Mouse (Mus musculus): Measurements from ENCODE around the gene Trpm1. TPM values are rescaled to one million over a fixed set of nuclear protein-coding genes. Genes with fewer than 3 reads are reported as not detected.

Gene Trpm1
- polyA plus RNA-seq, 1 experiment from 2014 or later: 0.21 TPM

DNA sequence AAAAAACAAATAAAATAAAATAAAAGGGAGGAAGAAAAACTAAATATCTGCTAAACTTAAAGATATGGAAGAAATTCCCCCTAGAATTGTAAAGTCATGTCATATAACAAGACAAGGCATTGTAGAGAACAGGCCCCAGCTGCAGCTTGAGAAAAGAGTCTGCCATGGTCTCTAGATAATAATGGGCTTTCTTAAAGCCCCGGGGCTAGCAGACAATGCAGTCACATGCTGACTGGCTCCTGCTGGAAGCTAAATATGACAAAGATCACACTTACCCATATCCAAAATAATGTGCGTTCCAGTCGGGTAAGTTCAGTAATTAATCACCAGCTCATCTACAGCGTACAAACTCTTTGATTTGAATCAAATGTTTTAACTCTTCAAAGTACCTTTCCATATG is 93.1 kb downstream of the Trpm1 start:
- H3K27ac ChIP-seq: no peak overlapping the region
- 81% methylated on average over 4 of the region's 4 CpGs for WGBS
- 0 out of 2 replicates have a peak, but pooled peaks cover 4% of the 10 kb centered on the region for H3K4me1 ChIP-seq
- no peaks in the 10 kb centered on the region for H3K36me3 ChIP-seq
- no peak overlapping the region for H3K4me3 ChIP-seq
- DNase-seq (ENCODE audit: low spot score): no peak
- H3K27me3 ChIP-seq (ENCODE audit: insufficient read depth, poor library complexity, severe bottlenecking): no peaks in the 10 kb centered on the region
- H3K9me3 ChIP-seq: no peaks in the 10 kb centered on the region

DNA sequence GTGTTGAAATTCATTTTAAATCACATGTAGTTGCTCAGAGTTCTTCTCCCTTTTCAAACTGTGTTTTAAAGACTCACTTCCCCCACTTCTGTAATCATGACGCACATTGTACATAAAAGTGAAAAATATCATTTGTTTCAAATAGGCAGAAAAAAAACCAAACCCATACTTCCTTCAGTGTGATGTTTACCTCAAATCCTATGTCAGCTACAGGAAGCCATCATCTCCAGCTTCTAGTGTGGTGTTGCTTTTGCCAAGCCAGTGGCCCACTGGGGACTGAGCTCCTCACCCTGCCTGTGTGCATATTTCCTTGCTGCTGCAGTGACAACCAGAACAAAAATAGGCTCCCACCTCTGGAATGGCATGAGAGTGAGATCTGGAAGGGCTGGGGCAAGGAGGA is 94.7 kb downstream of the Trpm1 start:
- no peak overlapping the region for H3K4me3 ChIP-seq
- H3K9me3 ChIP-seq: no peaks in the 10 kb centered on the region
- H3K36me3 ChIP-seq: no peaks in the 10 kb centered on the region
- H3K27ac ChIP-seq: no peak overlapping the region
- H3K4me1 ChIP-seq: 0 out of 2 replicates have a peak, but pooled peaks cover 4% of the 10 kb centered on the region
- 88% methylated on average over 1 of the region's 1 CpGs for WGBS
- no peaks in the 10 kb centered on the region for H3K27me3 ChIP-seq (ENCODE audit: insufficient read depth, poor library complexity, severe bottlenecking)
- no peak for DNase-seq (ENCODE audit: low spot score)

DNA sequence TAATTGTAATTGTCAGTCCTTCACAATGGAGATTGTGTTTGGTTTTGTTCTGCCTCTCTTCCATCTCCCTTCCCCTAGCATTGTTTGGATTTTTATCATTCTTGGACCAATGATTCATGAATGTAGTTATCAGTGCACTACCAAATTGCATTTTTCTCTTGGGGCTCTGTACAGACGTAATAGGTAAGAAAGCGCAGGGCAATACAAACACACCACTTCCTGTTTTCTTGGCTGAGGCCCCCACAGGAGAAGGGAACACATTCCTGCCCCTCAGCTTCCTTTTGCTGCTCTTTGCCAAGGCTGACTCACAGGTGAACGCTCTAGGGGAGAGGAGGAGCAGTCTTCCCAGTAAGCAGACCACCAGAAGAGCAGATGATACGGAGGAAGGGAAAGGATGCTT is 96.1 kb downstream of the Trpm1 start:
- Histone ChIP-seq H3K36me3 (no peaks in the 10 kb centered on the region), H3K4me3 (no peak overlapping the region), H3K9me3 (no peaks in the 10 kb centered on the region), H3K27me3 (ENCODE audit: insufficient read depth, poor library complexity, severe bottlenecking) (no peaks in the 10 kb centered on the region), H3K4me1 (0 out of 2 replicates have a peak, but pooled peaks cover 4% of the 10 kb centered on the region), H3K27ac (no peak overlapping the region)
- no peak for DNase-seq (ENCODE audit: low spot score)
- 36% methylated on average over 4 of the region's 4 CpGs for WGBS

DNA sequence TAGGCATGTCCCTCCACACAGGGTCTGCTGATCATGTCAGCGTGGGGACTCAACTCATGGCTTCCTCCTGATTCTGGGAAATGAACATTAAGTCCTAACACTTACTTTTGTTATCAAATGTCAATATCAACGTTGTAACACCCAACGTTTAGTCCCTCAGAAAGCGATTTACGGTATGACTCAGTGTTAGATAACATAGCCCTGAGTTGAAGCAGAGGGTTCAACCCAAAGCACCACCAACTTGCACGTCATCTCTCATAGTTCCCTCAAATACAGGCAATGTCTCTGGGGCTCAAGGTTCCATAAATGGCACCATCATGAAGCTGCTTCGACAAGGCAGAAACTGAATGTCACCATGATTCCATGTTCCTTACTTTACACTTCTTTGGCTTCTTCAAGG is 96.8 kb downstream of the Trpm1 start:
- no peaks in the 10 kb centered on the region for H3K9me3 ChIP-seq
- H3K4me1 ChIP-seq: 0 out of 2 replicates have a peak, but pooled peaks cover 4% of the 10 kb centered on the region
- WGBS: 84% methylated on average over 7 of the region's 7 CpGs
- no peaks in the 10 kb centered on the region for H3K27me3 ChIP-seq (ENCODE audit: insufficient read depth, poor library complexity, severe bottlenecking)
- DNase-seq (ENCODE audit: low spot score): no peak
- no peak overlapping the region for H3K4me3 ChIP-seq
- no peak overlapping the region for H3K27ac ChIP-seq
- no peaks in the 10 kb centered on the region for H3K36me3 ChIP-seq

DNA sequence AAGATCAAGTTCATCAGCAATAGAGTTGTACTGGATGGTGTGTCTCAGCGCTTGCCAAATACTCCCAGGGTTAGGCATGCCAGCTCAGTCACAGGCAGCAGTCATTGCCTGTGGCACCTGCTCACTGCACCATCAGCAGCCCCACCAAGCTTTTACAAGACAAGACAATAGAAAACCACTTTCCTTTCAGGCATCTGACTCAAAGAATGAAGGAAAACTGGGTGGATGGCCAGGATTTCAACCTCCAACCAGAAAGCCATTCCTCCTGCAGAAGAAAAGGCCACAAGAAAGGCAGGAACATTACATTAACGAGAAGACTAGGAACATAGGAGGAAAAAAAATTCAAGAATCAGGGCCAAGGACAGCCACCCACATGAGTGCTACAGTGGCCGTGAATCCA is 100.1 kb downstream of the Trpm1 start:
- Histone ChIP-seq H3K36me3 (no peaks in the 10 kb centered on the region), H3K27ac (no peak overlapping the region), H3K4me1 (0 out of 2 replicates have a peak, but pooled peaks cover 4% of the 10 kb centered on the region), H3K9me3 (no peaks in the 10 kb centered on the region), H3K27me3 (ENCODE audit: insufficient read depth, poor library complexity, severe bottlenecking) (no peaks in the 10 kb centered on the region), H3K4me3 (no peak overlapping the region)
- 87% methylated on average over 3 of the region's 3 CpGs for WGBS
- DNase-seq (ENCODE audit: low spot score): no peak

DNA sequence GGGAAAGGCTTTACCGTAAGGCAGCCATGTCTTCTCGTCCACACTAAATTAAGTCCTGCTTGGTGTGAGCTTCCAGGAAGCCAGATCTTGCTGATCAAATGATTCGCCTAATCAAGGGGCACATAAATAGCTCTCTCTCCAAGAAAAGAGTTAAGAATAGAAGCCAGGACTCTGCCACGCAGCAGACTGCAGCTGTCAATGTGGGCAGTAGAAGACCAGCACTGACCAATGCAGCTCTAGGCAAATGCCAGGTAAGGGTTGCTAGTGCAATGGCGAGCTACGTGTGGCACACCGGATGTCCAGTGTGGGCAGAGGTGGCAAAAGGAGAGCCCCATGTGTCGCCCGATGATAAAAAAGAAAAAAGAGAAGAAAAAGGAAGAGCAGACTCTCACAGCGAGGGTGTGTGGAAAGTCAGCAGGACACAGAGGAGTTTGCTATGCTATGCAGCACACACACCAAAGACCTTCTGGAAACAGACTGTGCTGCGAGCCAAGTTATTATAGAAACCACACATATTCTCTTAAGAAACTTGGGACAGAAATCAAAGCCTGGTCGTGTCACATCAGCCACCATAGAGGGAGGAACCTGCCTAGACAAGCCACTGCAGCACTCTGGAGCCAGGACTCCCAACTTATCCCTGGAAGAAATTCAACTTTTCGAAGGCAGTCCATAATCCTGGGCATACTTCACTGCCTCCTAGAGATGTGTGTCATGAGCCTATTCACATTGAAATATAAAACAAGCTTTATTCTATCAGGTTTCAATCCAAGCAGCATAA is 112.1 kb downstream of the Trpm1 start:
- peaks cover 6% of the 10 kb centered on the region; the same call in 1 of the 2 replicates for H3K9me3 ChIP-seq
- peaks cover 5% of the 10 kb centered on the region; the same call in 1 of the 2 replicates for H3K4me1 ChIP-seq
- no peak overlapping the region for H3K4me3 ChIP-seq
- no peak overlapping the region for H3K27ac ChIP-seq
- DNase-seq (ENCODE audit: low spot score): no peak
- H3K36me3 ChIP-seq: no peaks in the 10 kb centered on the region
- H3K27me3 ChIP-seq (ENCODE audit: insufficient read depth, poor library complexity, severe bottlenecking): peaks cover 26% of the 10 kb centered on the region
- 73% methylated on average over 13 of the region's 13 CpGs for WGBS

DNA sequence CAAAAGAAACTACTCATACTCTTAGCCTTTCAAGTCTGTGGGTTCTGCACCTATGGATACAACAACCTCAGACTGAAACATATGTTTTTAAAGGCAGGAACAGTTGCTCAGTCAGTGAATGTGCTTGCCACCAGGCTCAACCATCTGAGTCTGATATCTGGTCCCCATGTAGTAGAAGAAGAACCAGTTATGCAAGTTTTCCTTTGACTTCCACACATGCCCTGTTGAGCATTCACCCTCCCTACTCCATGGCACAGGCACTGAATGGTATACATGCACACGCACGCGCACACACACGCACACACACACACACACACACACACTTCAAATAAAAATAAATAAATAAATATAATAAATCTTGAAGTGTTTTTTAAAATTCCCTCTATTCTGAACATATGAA is 113.0 kb downstream of the Trpm1 start:
- 94% methylated on average over 4 of the region's 4 CpGs for WGBS

DNA sequence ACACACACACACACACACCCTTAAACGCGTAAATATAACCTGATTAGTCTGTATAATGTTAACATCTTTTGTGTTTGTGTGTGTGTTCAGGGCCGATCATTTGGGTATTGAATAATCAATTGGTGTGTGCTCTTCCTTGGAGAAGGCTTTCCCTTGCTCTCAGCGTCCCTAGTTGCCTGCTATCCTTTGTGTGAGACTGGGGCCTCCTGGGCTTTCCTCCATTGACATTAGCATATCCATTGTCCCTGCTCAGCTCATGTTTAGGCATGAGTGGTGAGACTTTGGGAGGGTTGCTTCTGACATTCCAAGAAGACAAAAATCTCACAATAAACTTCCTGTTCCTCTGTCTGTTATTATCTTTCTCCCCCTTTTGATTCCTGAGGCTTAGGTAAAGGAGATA is 118.3 kb downstream of the Trpm1 start:
- 59% methylated on average over 4 of the region's 4 CpGs for WGBS
- Histone ChIP-seq H3K36me3 (no peaks in the 10 kb centered on the region), H3K4me3 (no peak overlapping the region), H3K27ac (no peak overlapping the region), H3K4me1 (peaks cover 5% of the 10 kb centered on the region; the same call in 1 of the 2 replicates), H3K27me3 (ENCODE audit: insufficient read depth, poor library complexity, severe bottlenecking) (peaks cover 26% of the 10 kb centered on the region), H3K9me3 (no peaks in the 10 kb centered on the region)
- no peak for DNase-seq (ENCODE audit: low spot score)

More for the DNA sequence above, 113.0 kb downstream of the Trpm1 start:
- Histone ChIP-seq H3K4me3 (no peak overlapping the region), H3K4me1 (peaks cover 5% of the 10 kb centered on the region; the same call in 1 of the 2 replicates), H3K27me3 (ENCODE audit: insufficient read depth, poor library complexity, severe bottlenecking) (peaks cover 26% of the 10 kb centered on the region), H3K36me3 (no peaks in the 10 kb centered on the region), H3K9me3 (peaks cover 6% of the 10 kb centered on the region; the same call in 1 of the 2 replicates), H3K27ac (no peak overlapping the region)
- no peak for DNase-seq (ENCODE audit: low spot score)

DNA sequence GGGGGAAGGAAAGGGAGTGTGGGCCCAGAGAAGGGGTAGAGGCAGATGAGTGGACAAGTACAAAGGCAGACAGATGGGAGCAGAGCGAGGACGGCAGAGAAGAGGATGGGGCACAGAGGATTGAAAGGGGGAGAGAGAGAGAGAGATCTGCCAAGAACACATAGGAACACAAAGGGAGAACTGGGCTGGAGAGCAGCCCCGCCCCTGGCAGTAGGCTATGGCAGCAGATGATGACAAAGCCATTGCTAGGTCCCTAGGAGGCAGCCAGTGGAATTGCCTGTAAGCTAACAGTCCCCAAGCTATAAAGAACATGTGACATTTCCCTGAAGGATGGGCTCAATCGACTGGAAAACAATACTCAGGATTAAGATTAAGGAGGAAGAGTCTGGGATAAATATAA is 121.9 kb downstream of the Trpm1 start:
- 78% methylated on average over 4 of the region's 4 CpGs for WGBS
- no peaks in the 10 kb centered on the region for H3K36me3 ChIP-seq
- no peak overlapping the region for H3K4me3 ChIP-seq
- no peaks in the 10 kb centered on the region for H3K4me1 ChIP-seq
- H3K27ac ChIP-seq: no peak overlapping the region
- H3K9me3 ChIP-seq: no peaks in the 10 kb centered on the region
- no peak for DNase-seq (ENCODE audit: low spot score)
- H3K27me3 ChIP-seq (ENCODE audit: insufficient read depth, poor library complexity, severe bottlenecking): no peaks in the 10 kb centered on the region

DNA sequence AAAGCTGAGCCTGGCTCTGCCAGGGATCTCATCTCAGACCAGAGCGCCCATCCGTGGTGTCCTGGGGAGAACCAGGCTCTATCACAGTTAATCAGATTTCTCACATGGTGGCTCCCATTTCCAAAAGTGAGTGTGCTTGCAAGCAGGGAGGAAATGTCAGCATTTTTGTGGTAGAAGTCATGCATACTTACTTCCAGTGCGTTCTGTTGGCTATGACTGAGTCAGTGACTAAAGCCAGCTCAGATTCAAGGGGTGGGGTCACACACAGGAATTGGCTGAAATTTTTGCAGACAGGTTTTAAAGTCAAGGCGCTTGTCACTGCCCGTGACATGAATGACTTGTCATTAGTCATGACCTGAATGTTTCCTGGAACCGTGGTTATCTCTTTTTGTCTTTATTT is 123.3 kb downstream of the Trpm1 start:
- Histone ChIP-seq H3K4me1 (no peaks in the 10 kb centered on the region), H3K9me3 (no peaks in the 10 kb centered on the region), H3K4me3 (no peak overlapping the region), H3K36me3 (no peaks in the 10 kb centered on the region), H3K27ac (no peak overlapping the region), H3K27me3 (ENCODE audit: insufficient read depth, poor library complexity, severe bottlenecking) (no peaks in the 10 kb centered on the region)
- DNase-seq (ENCODE audit: low spot score): no peak
- WGBS: 46% methylated on average over 6 of the region's 6 CpGs

DNA sequence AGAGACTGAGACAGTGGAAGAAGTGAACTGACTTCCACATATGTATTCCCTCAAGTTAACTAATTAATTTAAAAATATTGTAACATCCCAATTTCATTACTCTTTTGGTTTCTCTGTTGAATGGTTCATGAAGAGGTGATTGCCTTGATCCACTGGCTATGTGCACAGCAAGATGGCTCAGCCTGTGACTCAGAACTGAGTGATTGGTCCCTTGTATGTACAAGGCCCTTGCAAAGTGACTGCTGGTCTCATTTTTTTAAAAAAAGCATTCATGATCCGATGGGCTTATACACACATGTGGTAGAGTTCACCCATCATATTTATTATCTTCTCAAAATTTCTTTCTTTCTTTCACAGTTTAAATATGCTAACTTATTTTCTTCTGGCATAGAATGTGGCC is 124.9 kb downstream of the Trpm1 start:
- Histone ChIP-seq H3K4me1 (no peaks in the 10 kb centered on the region), H3K4me3 (no peak overlapping the region), H3K27ac (no peak overlapping the region), H3K9me3 (no peaks in the 10 kb centered on the region), H3K27me3 (ENCODE audit: insufficient read depth, poor library complexity, severe bottlenecking) (no peaks in the 10 kb centered on the region), H3K36me3 (no peaks in the 10 kb centered on the region)
- DNase-seq (ENCODE audit: low spot score): no peak
- WGBS: 81% methylated on average over 1 of the region's 1 CpGs

DNA sequence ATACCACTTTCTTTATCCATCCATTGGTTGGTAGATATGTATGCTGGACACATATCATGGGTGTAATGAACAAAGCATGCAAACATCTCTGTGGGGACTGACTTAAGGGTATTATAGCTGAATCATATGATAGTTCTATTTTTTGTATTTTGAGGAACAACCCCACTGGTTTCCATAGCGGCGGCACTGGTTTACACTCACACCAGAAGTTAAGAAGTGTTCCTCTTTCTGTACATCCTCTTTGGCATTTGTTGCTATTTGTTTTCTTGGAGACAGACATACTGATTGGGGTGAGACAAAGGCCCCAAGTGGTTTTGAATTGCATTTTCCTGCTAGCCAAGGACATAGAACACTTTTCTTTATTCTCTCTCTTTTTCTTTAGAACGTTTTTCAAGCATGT is 125.9 kb downstream of the Trpm1 start:
- no peaks in the 10 kb centered on the region for H3K36me3 ChIP-seq
- DNase-seq (ENCODE audit: low spot score): no peak
- no peak overlapping the region for H3K4me3 ChIP-seq
- H3K27ac ChIP-seq: no peak overlapping the region
- H3K9me3 ChIP-seq: no peaks in the 10 kb centered on the region
- 77% methylated on average over 3 of the region's 3 CpGs for WGBS
- no peaks in the 10 kb centered on the region for H3K27me3 ChIP-seq (ENCODE audit: insufficient read depth, poor library complexity, severe bottlenecking)
- peaks cover 4% of the 10 kb centered on the region; the same call in 1 of the 2 replicates for H3K4me1 ChIP-seq

DNA sequence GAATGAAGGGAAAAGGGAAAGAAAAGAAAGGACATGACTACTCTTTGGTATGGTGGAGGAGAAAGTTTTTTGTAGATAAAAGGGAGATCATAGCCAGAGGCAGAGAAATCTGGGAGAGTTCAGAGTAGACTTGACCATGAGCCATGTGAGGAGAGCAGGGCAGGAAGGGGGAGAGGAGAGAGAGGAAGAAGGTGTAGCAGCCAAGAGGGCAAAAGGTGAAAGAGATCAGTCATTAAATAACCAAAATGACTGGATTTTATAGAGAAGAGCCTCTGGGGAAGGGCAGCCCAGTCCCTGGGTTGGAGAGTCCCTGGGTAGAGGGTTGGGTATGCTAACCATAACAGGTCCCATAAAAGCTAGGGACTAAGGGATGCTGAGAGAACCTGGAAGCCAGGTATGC is 132.9 kb downstream of the Trpm1 start:
- peak overlapping the region; percentile 90; the same call in 1 of the 2 replicates for H3K4me3 ChIP-seq

More for the DNA sequence above, 132.9 kb downstream of the Trpm1 start:
- Histone ChIP-seq H3K4me1 (peaks cover 4% of the 10 kb centered on the region; the same call in 1 of the 2 replicates), H3K36me3 (no peaks in the 10 kb centered on the region), H3K27ac (no peak overlapping the region), H3K9me3 (no peaks in the 10 kb centered on the region), H3K27me3 (ENCODE audit: insufficient read depth, poor library complexity, severe bottlenecking) (no peaks in the 10 kb centered on the region)
- no peak for DNase-seq (ENCODE audit: low spot score)

Data from heart, embryonic 10.5 days (tissue).